16 mouse cellular contexts compared by ENCODE assay signal in genomic region chr3:123652926-123653325, GRCm38 (mm10). TPM values are rescaled to one million over a fixed set of nuclear protein-coding genes. Genes with fewer than 3 reads are reported as not detected.
DNase-seq lines count a peak whose midpoint lies in the region; ATAC-seq and TF ChIP-seq lines count a peak whose summit lies in the region.
"Had no signal": no experiment of that assay in that cellular context is flagged by ENCODE, and none has a peak within 500 bp of the region (broad histone marks: within the 10 kb centered on the region; RNA-seq: fewer than 3 reads in every experiment).

No protein-coding gene starts in this region.

- peak; percentile 62; the same call in 1 of the 2 replicates for ATAC-seq in lung, embryonic 14.5 days (ENCODE audit: insufficient read depth)
- ATAC-seq in activated CD4-positive, CD25-positive, alpha-beta regulatory T cell, adult 4 months = peak; percentile 32
- ATAC-seq in liver, postnatal 0 days = peak; percentile 61
- ATAC-seq: forebrain, embryonic 15.5 days; intestine, embryonic 15.5 days had no signal

- H3K36me3 ChIP-seq in lung, embryonic 14.5 days (ENCODE audit: insufficient read depth) = no peaks in the 10 kb centered on the region
- no peaks in the 10 kb centered on the region for H3K36me3 ChIP-seq in liver, postnatal 0 days (replicated peaks; ENCODE audit: insufficient read depth, low read length)
- H3K36me3 ChIP-seq: forebrain, embryonic 15.5 days; intestine, embryonic 15.5 days; neural tube, embryonic 15.5 days had no signal

- no peaks in the 10 kb centered on the region for H3K27me3 ChIP-seq in lung, embryonic 14.5 days (ENCODE audit: insufficient read depth, low read length)
- no peaks in the 10 kb centered on the region for H3K27me3 ChIP-seq in liver, postnatal 0 days (ENCODE audit: insufficient read depth, low read length)
- H3K27me3 ChIP-seq: forebrain, embryonic 15.5 days; intestine, embryonic 15.5 days; neural tube, embryonic 15.5 days had no signal

- DNase-seq in lung, embryonic 14.5 days = peak; percentile 44
- DNase-seq in lung, postnatal 10 days = no peak
- DNase-seq in CD4-positive helper T cell, adult 2 months (ENCODE audit: low read depth, low spot score) = peak; percentile 2
- no peak for DNase-seq in liver, postnatal 0 days
- no peak for DNase-seq in gastrocnemius, postnatal 4 days (ENCODE audit: low spot score in 2 of 2)
- no peak for DNase-seq in adrenal gland, postnatal 4 days (ENCODE audit: low spot score in 2 of 2)
- no peak for DNase-seq in frontal cortex, postnatal 36 days (ENCODE audit: low spot score in 2 of 2)
- DNase-seq: adrenal gland, postnatal 10 days; cerebellum, postnatal 10 days; gastrocnemius, adult 2 months; kidney, postnatal 14 days; thymus, adult 2 months had no signal

- H3K9ac ChIP-seq in lung, embryonic 14.5 days = no peak overlapping the region
- no peak overlapping the region for H3K9ac ChIP-seq in liver, postnatal 0 days (replicated peaks)
- H3K9ac ChIP-seq: forebrain, embryonic 15.5 days; intestine, embryonic 15.5 days; neural tube, embryonic 15.5 days had no signal

- 63% methylated on average over 1 of the region's 1 CpGs for WGBS in lung, embryonic 14.5 days
- 35% methylated on average over 1 of the region's 1 CpGs for WGBS in liver, postnatal 0 days (ENCODE audit: insufficient replicate concordance)

- H3K4me1 ChIP-seq in lung, embryonic 14.5 days (ENCODE audit: insufficient read depth) = no peaks in the 10 kb centered on the region
- no peaks in the 10 kb centered on the region for H3K4me1 ChIP-seq in liver, postnatal 0 days (ENCODE audit: insufficient read depth)
- H3K4me1 ChIP-seq: forebrain, embryonic 15.5 days; intestine, embryonic 15.5 days; neural tube, embryonic 15.5 days had no signal

- no peak for TF ChIP-seq EP300 in liver, postnatal 0 days (IDR thresholded peaks at IDR 0.05; ENCODE audit: low read depth)

- H3K27ac ChIP-seq in lung, embryonic 14.5 days (ENCODE audit: low read depth) = no peak overlapping the region
- no peak overlapping the region for H3K27ac ChIP-seq in liver, postnatal 0 days (ENCODE audit: low read depth)
- H3K27ac ChIP-seq: forebrain, embryonic 15.5 days; gastrocnemius, adult 2 months; intestine, embryonic 15.5 days; neural tube, embryonic 15.5 days had no signal

- no peaks in the 10 kb centered on the region for H3K9me3 ChIP-seq in lung, embryonic 14.5 days (ENCODE audit: low read depth, low read length)
- no peaks in the 10 kb centered on the region for H3K9me3 ChIP-seq in liver, postnatal 0 days (ENCODE audit: low read length)
- H3K9me3 ChIP-seq: forebrain, embryonic 15.5 days; intestine, embryonic 15.5 days; neural tube, embryonic 15.5 days had no signal

- no peak for TF ChIP-seq CTCF in lung, embryonic 14.5 days (IDR thresholded peaks at IDR 0.05; ENCODE audit: low read depth)
- no peak for TF ChIP-seq CTCF in liver, postnatal 0 days (IDR thresholded peaks at IDR 0.05; ENCODE audit: low read depth)

- H3K4me3 ChIP-seq in lung, embryonic 14.5 days (ENCODE audit: low read depth, low read length) = no peak overlapping the region
- H3K4me3 ChIP-seq in liver, postnatal 0 days (ENCODE audit: low read depth, low read length) = no peak overlapping the region
- H3K4me3 ChIP-seq: forebrain, embryonic 15.5 days; gastrocnemius, adult 2 months; intestine, embryonic 15.5 days; neural tube, embryonic 15.5 days had no signal

- no peak overlapping the region for H3K4me2 ChIP-seq in lung, embryonic 14.5 days
- H3K4me2 ChIP-seq in liver, postnatal 0 days (ENCODE audit: low read depth, low read length) = no peak overlapping the region
- H3K4me2 ChIP-seq: forebrain, embryonic 15.5 days; intestine, embryonic 15.5 days; neural tube, embryonic 15.5 days had no signal

RNA-seq across cellular contexts. Expression of gene Ndst3, which starts 37.7 kb away (rescaled TPM):
- polyA plus RNA-seq in lung, embryonic 14.5 days (2014; fragmentation: Nextera tagmentation; extraction: Ambion mirVana) = 0.31 and 0.36 TPM in 2 replicates
- polyA plus RNA-seq in activated CD4-positive, CD25-positive, alpha-beta regulatory T cell, adult 4 months (2017; shearing (Covaris generic)) = not detected
- polyA plus RNA-seq in liver, postnatal 0 days (2015; fragmentation: Nextera tagmentation; extraction: Ambion mirVana) = 0.07 TPM in 2 replicates
- under 1 TPM; 0.34 to 0.65 TPM for total RNA-seq in gastrocnemius, postnatal 4 days (2021)
- 1 to 10 TPM; 1.1 to 1.4 TPM for total RNA-seq in adrenal gland, postnatal 4 days (2021)
- total RNA-seq: gastrocnemius, adult 2 months had no signal
- polyA plus RNA-seq: thymus, adult 2 months had no signal

Comparison
In these comparisons a context has a peak if more than half of its experiments do, and no peak if none do; other contexts are left out.
1. DNase-seq: peak in lung, embryonic 14.5 days (single experiment) and CD4-positive helper T cell, adult 2 months (single experiment); none in lung, postnatal 10 days (single experiment), liver, postnatal 0 days (single experiment), gastrocnemius, postnatal 4 days (0 of 2), adrenal gland, postnatal 4 days (0 of 2) and frontal cortex, postnatal 36 days (0 of 2).
2. Peak in every context shown above with its lines, with median percentiles within 50 percentile points of each other: ATAC-seq.